Mouse (Mus musculus) intestine, embryonic 16.5 days (tissue): ENCODE measurements around the gene Csnk1e. TPM values are rescaled to one million over a fixed set of nuclear protein-coding genes. Genes with fewer than 3 reads are reported as not detected.

Source experiments
- ATAC-seq: fragments of 200-750 bp; cut with Nextera tagmentation; 2 replicates; pipeline ENCODE4 v1.8.0; 2017; ENCODE audit warnings: moderate TSS enrichment, moderate library complexity
- H3K27ac ChIP-seq: fragments of 300-500 bp; sonication (generic); 2 replicates; pipeline ENCODE4 v1.5.1; 2014; ENCODE audit warnings: mild to moderate bottlenecking, low read length
- H3K27me3 ChIP-seq: fragments of 300-500 bp; sonication (generic); replicated peaks from 2 replicates; pipeline ENCODE4 v1.6.1; 2014; ENCODE audit warnings: low read length, control low read depth, mixed read lengths; ENCODE audit not compliant: control insufficient read depth, insufficient read depth
- H3K36me3 ChIP-seq: fragments of 300-500 bp; sonication (generic); 2 replicates; pipeline ENCODE4 v1.6.1; 2014; ENCODE audit warnings: low read length, control low read depth; ENCODE audit not compliant: control insufficient read depth, insufficient read depth
- H3K4me1 ChIP-seq: fragments of 300-500 bp; sonication (generic); 2 replicates; pipeline ENCODE4 v1.6.1; 2014; ENCODE audit warnings: low read length, control low read depth, mixed read lengths; ENCODE audit not compliant: control insufficient read depth, insufficient read depth
- H3K4me2 ChIP-seq: fragments of 300-500 bp; sonication (generic); 2 replicates; pipeline ENCODE4 v1.6.1; 2014; ENCODE audit warnings: low read depth, low read length, control low read depth
- H3K4me3 ChIP-seq: fragments of 300-500 bp; sonication (generic); 2 replicates; pipeline ENCODE4 v1.5.1; 2014; ENCODE audit warnings: mild to moderate bottlenecking, low read length
- H3K9ac ChIP-seq: fragments of 300-500 bp; sonication (generic); 2 replicates; pipeline ENCODE4 v1.6.1; 2014; ENCODE audit warnings: low read depth, low read length
- H3K9me3 ChIP-seq: fragments of 300-500 bp; sonication (generic); 2 replicates; pipeline ENCODE4 v1.6.1; 2016; ENCODE audit warnings: low read length, control low read depth; ENCODE audit not compliant: control insufficient read depth
- WGBS: fragments of 180-500 bp; shearing (Covaris S2); extraction: QIAGEN DNeasy Blood & Tissue Kit; methylation state at CpG from one replicate; pipeline ENCODE4 v1.1.7; 2014; 5-methylcytosine and 5-hydroxymethylcytosine counted together
- polyA plus RNA-seq: library from polyadenylated mRNA; unstranded; fragments of >200 nt; fragmentation: Nextera tagmentation; extraction: Ambion mirVana; gene quantifications from 2 replicates; pipeline ENCODE4 v1.2.1, GENCODE M21; 2015

Gene Csnk1e
- polyA plus RNA-seq, 1 experiment from 2014 or later, result 30.8 TPM

GRCm38 (mm10) chr15:79403763-79404210 is 51.6 kb downstream of the Csnk1e start:
- H3K36me3 ChIP-seq, result no peaks in the 10 kb centered on the region
- H3K9ac ChIP-seq, result peak overlapping the region; percentile 91
- H3K27ac ChIP-seq, result peak overlapping the region; percentile 69
- no peak for ATAC-seq
- peak overlapping the region; percentile 74 for H3K4me2 ChIP-seq
- H3K4me3 ChIP-seq, result peak overlapping the region; percentile 96
- H3K27me3 ChIP-seq, result no peaks in the 10 kb centered on the region
- 16% methylated on average over 9 of the region's 9 CpGs for WGBS
- H3K4me1 ChIP-seq, result peaks cover 38% of the 10 kb centered on the region
- H3K9me3 ChIP-seq, result no peaks in the 10 kb centered on the region

GRCm38 (mm10) chr15:79402836-79403762 is 52.3 kb downstream of the Csnk1e start, which contains the start of gene Tmem184b:
Gene Tmem184b (minus strand): TSS chr15:79403569.
- Histone ChIP-seq H3K9me3 (no peaks in the 10 kb centered on the region), H3K4me1 (peaks cover 38% of the 10 kb centered on the region), H3K4me2 (peak within 1 kb of the TSS; percentile 74), H3K27me3 (no peaks in the 10 kb centered on the region), H3K4me3 (peak within 1 kb of the TSS; percentile 96), H3K36me3 (no peaks in the 10 kb centered on the region), H3K27ac (peak within 1 kb of the TSS; percentile 69), H3K9ac (peak within 1 kb of the TSS; percentile 91)
- under 1% methylated on average over 89 of the region's 90 CpGs for WGBS
- ATAC-seq, result peak; percentile 91

- peak overlapping the region; percentile 74 for H3K4me2 ChIP-seq
- H3K4me1 ChIP-seq, result peaks cover 38% of the 10 kb centered on the region
- 23% methylated on average over 5 of the region's 5 CpGs for WGBS
- no peak for ATAC-seq
- no peaks in the 10 kb centered on the region for H3K9me3 ChIP-seq
- H3K27me3 ChIP-seq, result no peaks in the 10 kb centered on the region
- no peaks in the 10 kb centered on the region for H3K36me3 ChIP-seq
- H3K9ac ChIP-seq, result peak overlapping the region; percentile 91
- peak overlapping the region; percentile 96 for H3K4me3 ChIP-seq
- no peak overlapping the region for H3K27ac ChIP-seq
Measured at GRCm38 (mm10) chr15:79402176-79402575, 53.2 kb downstream of the Csnk1e start.

- Histone ChIP-seq H3K9ac (peak overlapping the region; percentile 49), H3K4me3 (no peak overlapping the region), H3K27ac (peak overlapping the region; percentile 23; the same call in 1 of the 2 replicates), H3K4me1 (peaks cover 38% of the 10 kb centered on the region), H3K9me3 (no peaks in the 10 kb centered on the region), H3K4me2 (peak overlapping the region; percentile 7), H3K36me3 (no peaks in the 10 kb centered on the region), H3K27me3 (no peaks in the 10 kb centered on the region)
- ATAC-seq, result no peak
- 54% methylated on average over 7 of the region's 7 CpGs for WGBS
Measured at GRCm38 (mm10) chr15:79400975-79401365, 54.4 kb downstream of the Csnk1e start.

DNA sequence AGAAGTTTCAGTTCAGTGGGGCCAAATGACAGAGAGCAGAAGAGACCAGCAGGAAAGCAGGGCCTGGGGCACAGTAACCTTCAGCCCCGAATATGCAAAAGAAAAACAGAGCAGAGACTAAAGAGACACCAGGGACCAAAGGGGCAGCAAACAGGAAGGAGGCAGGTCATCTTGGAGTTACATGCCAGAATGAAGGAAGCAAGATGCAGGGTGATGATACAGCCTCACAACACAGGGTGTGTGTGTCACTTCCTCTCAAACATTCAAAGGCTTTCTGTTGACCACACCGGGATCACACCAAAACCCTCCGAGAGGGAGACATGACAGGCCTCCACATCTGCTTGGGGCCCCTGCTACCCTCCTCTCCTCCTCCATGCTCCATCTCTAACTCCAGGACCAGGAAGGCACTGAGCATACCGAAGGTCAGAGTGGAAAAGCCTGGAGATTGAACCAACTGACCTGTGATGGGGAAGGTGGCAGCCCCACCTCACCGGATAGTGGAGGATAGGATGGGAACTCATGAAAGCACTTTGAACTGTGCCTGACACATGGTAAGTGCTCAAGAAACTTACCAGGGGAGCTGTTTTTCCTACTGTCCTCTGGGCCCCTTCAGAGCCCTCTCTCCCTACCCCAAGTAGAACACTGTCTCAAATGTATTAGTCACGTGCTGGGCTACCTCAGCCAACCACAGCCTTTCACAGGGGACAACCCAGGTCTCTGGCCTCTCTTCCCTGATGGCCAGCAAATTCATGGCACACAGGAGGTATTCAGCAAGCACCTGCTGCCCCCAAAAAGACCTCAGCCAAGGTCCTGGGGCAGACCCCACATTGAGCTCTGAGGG is 55.0 kb downstream of the Csnk1e start:
- 54% methylated on average over 6 of the region's 6 CpGs for WGBS
- peak overlapping the region; percentile 49 for H3K9ac ChIP-seq
- H3K9me3 ChIP-seq, result no peaks in the 10 kb centered on the region
- peak overlapping the region; percentile 23; the same call in 1 of the 2 replicates for H3K27ac ChIP-seq
- no peak for ATAC-seq
- no peaks in the 10 kb centered on the region for H3K36me3 ChIP-seq
- peak overlapping the region; percentile 7; the same call in 1 of the 2 replicates for H3K4me2 ChIP-seq
- no peaks in the 10 kb centered on the region for H3K27me3 ChIP-seq
- peaks cover 40% of the 10 kb centered on the region for H3K4me1 ChIP-seq
- H3K4me3 ChIP-seq, result no peak overlapping the region

GRCm38 (mm10) chr15:79399231-79400052 is 55.9 kb downstream of the Csnk1e start:
- Histone ChIP-seq H3K4me2 (no peak overlapping the region), H3K27me3 (no peaks in the 10 kb centered on the region), H3K9me3 (no peaks in the 10 kb centered on the region), H3K4me3 (no peak overlapping the region), H3K4me1 (peaks cover 47% of the 10 kb centered on the region), H3K36me3 (no peaks in the 10 kb centered on the region), H3K9ac (peak overlapping the region; percentile 4; the same call in 1 of the 2 replicates), H3K27ac (peak overlapping the region; percentile 23; the same call in 1 of the 2 replicates)
- ATAC-seq, result no peak
- 56% methylated on average over 14 of the region's 14 CpGs for WGBS

- no peak overlapping the region for H3K4me3 ChIP-seq
- no peak overlapping the region for H3K9ac ChIP-seq
- no peak for ATAC-seq
- WGBS, result 80% methylated on average over 11 of the region's 11 CpGs
- H3K27me3 ChIP-seq, result no peaks in the 10 kb centered on the region
- H3K27ac ChIP-seq, result no peak overlapping the region
- no peaks in the 10 kb centered on the region for H3K36me3 ChIP-seq
- H3K4me1 ChIP-seq, result peaks cover 55% of the 10 kb centered on the region
- no peaks in the 10 kb centered on the region for H3K9me3 ChIP-seq
- H3K4me2 ChIP-seq, result no peak overlapping the region
Measured at GRCm38 (mm10) chr15:79396736-79397135, 58.6 kb downstream of the Csnk1e start.

- Histone ChIP-seq H3K27ac (no peak overlapping the region), H3K4me2 (no peak overlapping the region), H3K4me1 (peaks cover 55% of the 10 kb centered on the region), H3K4me3 (no peak overlapping the region), H3K36me3 (no peaks in the 10 kb centered on the region), H3K9ac (no peak overlapping the region), H3K27me3 (no peaks in the 10 kb centered on the region), H3K9me3 (no peaks in the 10 kb centered on the region)
- WGBS, result 75% methylated on average over 6 of the region's 6 CpGs
- no peak for ATAC-seq
Measured at GRCm38 (mm10) chr15:79395281-79395680, 60.1 kb downstream of the Csnk1e start.
